Mouse (Mus musculus): Measurements from ENCODE around the gene Nfatc2.

The Nfatc2 gene

GRCm38 (mm10) chr2:168609653-168610248 lies 8.3 kb upstream of the Nfatc2 start:
- no peak for DNase-seq (ENCODE audit: low spot score in 2 of 2)

- DNase-seq (ENCODE audit: low spot score in 2 of 2), result peak in 1 of 2 experiments; percentile 44
Measured at GRCm38 (mm10) chr2:168608125-168608564, 6.7 kb upstream of the Nfatc2 start.

- DNase-seq (ENCODE audit: low spot score in 2 of 2), result peak; percentile 75 to 84
Measured at GRCm38 (mm10) chr2:168604655-168605070, 3.2 kb upstream of the Nfatc2 start.

GRCm38 (mm10) chr2:168602387-168602741 lies 907 bp upstream of the Nfatc2 start:
- DNase-seq (ENCODE audit: low spot score in 2 of 2), result no peak

- DNase-seq (ENCODE audit: low spot score in 2 of 2), result no peak
Measured at GRCm38 (mm10) chr2:168600750-168601490, 537 bp downstream of the Nfatc2 start.

- DNase-seq (ENCODE audit: low spot score in 2 of 2), result no peak
Measured at GRCm38 (mm10) chr2:168595693-168596092, 5.8 kb downstream of the Nfatc2 start.

GRCm38 (mm10) chr2:168593676-168594075 lies 7.8 kb downstream of the Nfatc2 start:
- no peak for DNase-seq (ENCODE audit: low spot score in 2 of 2)

GRCm38 (mm10) chr2:168593004-168593403 lies 8.5 kb downstream of the Nfatc2 start:
- DNase-seq (ENCODE audit: low spot score in 2 of 2), result no peak

- no peak for DNase-seq (ENCODE audit: low spot score in 2 of 2)
Measured at GRCm38 (mm10) chr2:168591076-168591475, 10.4 kb downstream of the Nfatc2 start.

- no peak for DNase-seq (ENCODE audit: low spot score in 2 of 2)
Measured at GRCm38 (mm10) chr2:168590556-168590955, 10.9 kb downstream of the Nfatc2 start.

GRCm38 (mm10) chr2:168590168-168590551 lies 11.3 kb downstream of the Nfatc2 start:
- peak in 1 of 2 experiments; percentile 53 for DNase-seq (ENCODE audit: low spot score in 2 of 2)

GRCm38 (mm10) chr2:168589368-168590167 lies 11.9 kb downstream of the Nfatc2 start:
- DNase-seq (ENCODE audit: low spot score in 2 of 2), result no peak

GRCm38 (mm10) chr2:168588591-168589367 lies 12.7 kb downstream of the Nfatc2 start:
- DNase-seq (ENCODE audit: low spot score in 2 of 2), result peak in 1 of 2 experiments; percentile 44

- DNase-seq (ENCODE audit: low spot score in 2 of 2), result no peak
Measured at GRCm38 (mm10) chr2:168587159-168587558, 14.3 kb downstream of the Nfatc2 start.

- peak; percentile 52 to 62 for DNase-seq (ENCODE audit: low spot score in 2 of 2)
Measured at GRCm38 (mm10) chr2:168586512-168586911, 14.9 kb downstream of the Nfatc2 start.

GRCm38 (mm10) chr2:168584857-168585256 lies 16.6 kb downstream of the Nfatc2 start:
- DNase-seq (ENCODE audit: low spot score in 2 of 2), result peak; percentile 62 to 71

GRCm38 (mm10) chr2:168584408-168584807 lies 17.0 kb downstream of the Nfatc2 start:
- no peak for DNase-seq (ENCODE audit: low spot score in 2 of 2)

- peak in 1 of 2 experiments; percentile 40 for DNase-seq (ENCODE audit: low spot score in 2 of 2)
Measured at GRCm38 (mm10) chr2:168583084-168583483, 18.4 kb downstream of the Nfatc2 start.

- DNase-seq (ENCODE audit: low spot score in 2 of 2), result no peak
Measured at GRCm38 (mm10) chr2:168581207-168581854, 20.1 kb downstream of the Nfatc2 start.

- no peak for DNase-seq (ENCODE audit: low spot score in 2 of 2)
Measured at GRCm38 (mm10) chr2:168580295-168580915, 21.1 kb downstream of the Nfatc2 start.

Data from heart, adult 9 months (tissue).